Mouse (Mus musculus) layer of hippocampus, adult 18-20 months (tissue): ENCODE measurements around the gene Ints7. TPM values are rescaled to one million over a fixed set of nuclear protein-coding genes. Genes with fewer than 3 reads are reported as not detected.

Experiments
- DNase-seq, 2 experiments: peaks; one replicate each; pipeline ENCODE4 v3.0.0; 2022; ENCODE audit warnings: low spot score in 2 of 2
- long read RNA-seq: library from polyadenylated mRNA; stranded (forward); transcript quantifications from one replicate; pipeline ENCODE4 v2.0.0, GENCODE M21; 2021
- total RNA-seq, 2 experiments: library from RNA; stranded (reverse); gene quantifications; 2 replicates each; pipeline ENCODE4 v1.2.3; 2021

Gene Ints7
- 10 to 100 TPM; 20.7 to 23.2 TPM for total RNA-seq
- long read RNA-seq, full-length matches to known transcripts = 14 of 22 reads
- long read RNA-seq, partial matches to known transcripts = 3 of 22 reads
- long read RNA-seq, other reads (novel, unspliced or antisense) = 5 of 22 reads

- DNase-seq = peak; percentile 99
Observed at GRCm38 (mm10) chr1:191575458-191576247, at the start of gene Ints7, which contains the start of gene Dtl. TSS of gene Ints7 (plus strand) at chr1:191575636. TSS of gene Dtl (minus strand) at chr1:191575544.

DNA sequence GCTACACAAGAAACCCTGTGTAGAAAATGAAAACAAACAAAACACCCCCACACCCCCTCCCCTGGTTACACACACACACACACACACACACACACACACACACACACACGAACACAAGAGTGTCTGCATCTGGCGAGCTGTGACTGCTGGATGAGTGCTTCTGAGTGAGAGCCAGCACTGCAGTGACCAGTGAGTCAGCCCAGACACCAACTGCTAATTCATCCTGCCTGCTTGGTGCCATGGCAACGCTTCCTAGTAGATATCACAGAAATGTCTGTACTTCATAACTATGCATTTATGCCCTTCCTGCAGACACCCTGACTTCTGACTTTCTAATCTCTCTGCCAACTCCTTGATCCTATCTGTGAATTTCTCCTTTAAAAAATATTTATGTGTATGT lies 48.3 kb upstream of the Ints7 start:
- DNase-seq = peak; percentile 17 to 26

- peak in 1 of 2 experiments; percentile 7 for DNase-seq
Observed at GRCm38 (mm10) chr1:191527921-191528612, 47.4 kb upstream of the Ints7 start.

DNA sequence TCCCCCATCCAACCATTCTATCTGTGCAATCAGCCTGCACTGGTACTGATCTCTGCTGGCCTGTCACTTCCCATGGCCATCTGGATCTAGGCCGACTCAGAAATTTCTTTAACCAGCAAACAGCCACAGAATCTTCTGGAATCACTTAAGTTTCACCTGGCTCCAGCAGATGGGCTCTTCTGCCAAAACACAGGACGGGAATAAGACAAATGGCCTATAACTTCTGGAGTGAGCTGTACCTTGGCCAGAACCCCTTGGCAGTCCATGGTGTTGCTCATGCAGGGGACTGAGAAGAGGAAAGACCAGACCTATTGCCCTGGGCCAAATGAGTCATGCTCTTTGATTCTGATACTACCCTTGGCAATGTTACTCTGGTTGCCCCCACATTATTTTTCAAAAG lies 46.0 kb upstream of the Ints7 start:
- no peak for DNase-seq

GRCm38 (mm10) chr1:191531023-191531422 lies 44.4 kb upstream of the Ints7 start:
- DNase-seq = no peak

GRCm38 (mm10) chr1:191534896-191535295 lies 40.5 kb upstream of the Ints7 start:
- no peak for DNase-seq

- DNase-seq = no peak
Observed at GRCm38 (mm10) chr1:191540300-191540699, 35.1 kb upstream of the Ints7 start.

- DNase-seq = peak in 1 of 2 experiments; percentile 26
Observed at GRCm38 (mm10) chr1:191541014-191541413, 34.4 kb upstream of the Ints7 start.

DNA sequence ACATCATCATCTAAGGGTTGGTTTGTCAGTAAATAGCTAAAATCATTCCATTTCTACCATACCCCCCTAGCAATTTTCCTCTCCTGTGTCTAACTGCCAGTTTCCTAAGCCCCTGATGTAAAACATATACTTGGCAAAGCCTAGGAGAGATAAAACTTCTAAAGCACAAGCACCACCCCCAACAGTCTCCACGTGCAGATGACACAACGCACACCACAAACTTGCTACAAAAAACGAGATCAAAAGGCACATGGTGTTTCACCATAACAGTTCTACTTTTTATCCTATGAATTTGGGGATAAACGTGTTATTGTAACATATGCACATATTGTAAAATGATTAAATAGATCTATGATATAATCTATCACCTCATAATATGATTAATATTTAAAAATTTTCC lies 33.8 kb upstream of the Ints7 start:
- no peak for DNase-seq

GRCm38 (mm10) chr1:191543747-191544146 lies 31.7 kb upstream of the Ints7 start:
- DNase-seq = no peak

GRCm38 (mm10) chr1:191550786-191551185 lies 24.6 kb upstream of the Ints7 start:
- DNase-seq = no peak

GRCm38 (mm10) chr1:191557109-191557508 lies 18.3 kb upstream of the Ints7 start:
- no peak for DNase-seq

- no peak for DNase-seq
Observed at GRCm38 (mm10) chr1:191559779-191560178, 15.7 kb upstream of the Ints7 start.

GRCm38 (mm10) chr1:191562823-191563365 lies 12.5 kb upstream of the Ints7 start:
- DNase-seq = peak in 1 of 2 experiments; percentile 65

GRCm38 (mm10) chr1:191567859-191568258 lies 7.6 kb upstream of the Ints7 start:
- peak in 1 of 2 experiments; percentile 8 for DNase-seq

GRCm38 (mm10) chr1:191569625-191570024 lies 5.8 kb upstream of the Ints7 start:
- no peak for DNase-seq

DNA sequence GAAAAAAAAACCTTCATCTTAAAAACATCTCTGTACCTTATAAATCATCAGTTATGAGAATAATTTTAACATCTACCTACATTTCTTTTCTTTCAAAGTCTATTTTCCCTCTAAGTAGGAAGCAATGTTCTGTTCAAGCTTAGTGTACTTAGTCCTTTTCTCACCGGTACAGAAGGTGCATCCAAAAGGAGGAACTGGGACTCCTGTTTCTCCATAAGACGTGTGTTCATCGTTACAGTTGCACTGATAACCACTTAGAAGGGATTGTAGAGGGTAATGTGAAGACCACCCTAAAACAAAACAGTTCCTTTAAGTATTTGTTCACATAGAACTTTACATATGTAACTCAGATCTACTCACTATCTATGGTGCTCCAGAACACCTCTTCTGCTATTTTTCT lies 5.0 kb upstream of the Ints7 start:
- no peak for DNase-seq

DNA sequence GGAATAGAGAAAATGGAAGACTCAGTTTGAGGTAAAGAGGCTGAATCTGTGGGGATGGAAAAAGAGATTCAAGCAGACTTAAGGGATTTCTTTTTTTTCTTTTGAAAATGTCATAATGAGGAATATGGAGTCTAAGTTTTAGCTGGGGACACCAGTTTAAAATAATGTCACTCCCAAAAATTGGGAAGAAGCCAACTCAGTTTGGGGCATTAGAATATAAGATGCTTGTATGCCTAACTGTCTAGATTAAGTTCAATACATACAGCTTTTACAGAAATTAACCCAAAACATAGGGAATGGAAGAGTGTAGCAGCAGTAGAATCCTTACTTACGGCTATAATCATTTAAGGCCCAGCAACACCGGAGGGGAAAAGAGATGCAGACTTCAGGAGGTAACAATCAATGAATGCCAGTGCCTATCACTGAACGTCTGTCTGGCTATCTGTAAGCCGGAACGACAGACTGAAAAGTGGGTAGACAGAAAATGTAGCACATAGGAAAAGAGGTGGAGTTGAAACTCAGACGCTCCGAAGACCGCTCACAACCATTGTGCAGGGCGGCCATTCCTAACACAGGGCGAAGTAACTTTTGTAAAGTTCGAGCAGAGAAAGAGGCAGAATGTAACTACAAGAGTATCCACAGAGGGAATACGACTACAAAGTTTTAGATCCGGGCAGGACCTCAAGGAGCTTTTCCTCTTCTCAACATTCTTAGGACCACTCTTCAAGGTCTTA lies 1.4 kb upstream of the Ints7 start:
- no peak for DNase-seq

DNA sequence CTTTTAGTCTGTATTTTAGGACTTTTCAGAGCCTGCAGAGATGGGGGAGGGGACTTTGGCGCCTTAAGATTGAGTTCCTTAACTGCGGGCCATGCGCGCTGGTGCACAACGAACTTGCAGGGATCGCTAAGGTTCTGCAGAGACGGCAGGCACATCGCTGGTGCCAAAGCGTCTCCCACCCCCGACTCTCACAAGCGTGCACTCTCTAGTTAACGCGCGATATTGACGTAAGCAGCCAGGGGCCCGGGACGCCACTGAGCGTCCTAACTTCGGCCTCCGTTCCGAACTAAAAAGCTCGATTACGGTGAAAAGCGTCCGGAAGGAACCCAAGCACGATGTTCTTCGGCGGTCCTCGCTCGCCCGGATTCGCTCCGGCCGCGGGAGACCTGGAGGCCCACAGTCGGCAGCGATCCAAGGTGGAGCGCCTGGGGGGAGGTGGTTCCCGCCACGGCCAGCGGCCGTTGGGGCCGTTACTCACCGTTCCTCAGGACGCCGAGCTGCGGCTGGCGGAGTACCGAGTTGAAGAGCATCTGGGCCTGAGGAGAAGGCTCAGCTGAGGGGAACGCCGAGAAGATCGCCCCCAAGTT lies 472 bp upstream of the Ints7 start:
- DNase-seq = peak in 1 of 2 experiments; percentile 6

DNA sequence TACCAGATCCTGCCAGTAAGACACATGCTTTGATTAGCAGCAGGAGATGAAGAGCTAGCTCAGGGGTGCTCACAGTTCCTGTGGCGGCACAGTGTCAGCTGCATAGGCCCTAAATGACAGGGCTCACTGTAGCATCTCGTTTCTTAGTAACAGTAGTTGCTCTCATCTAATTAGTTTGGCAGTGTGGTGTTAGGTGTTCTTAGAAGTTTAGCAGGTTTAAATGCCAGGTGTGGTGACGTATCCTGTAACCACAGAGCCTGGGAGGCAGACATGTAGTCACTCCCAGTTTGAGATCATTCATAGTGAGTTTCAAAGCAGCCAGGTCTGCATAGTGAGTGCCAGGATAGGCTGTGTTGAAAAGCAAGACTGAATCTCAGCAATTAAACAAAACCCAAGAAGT lies 4.1 kb downstream of the Ints7 start:
- DNase-seq = no peak

GRCm38 (mm10) chr1:191581641-191582040 lies 6.2 kb downstream of the Ints7 start:
- DNase-seq = no peak
